Mouse (Mus musculus) intestine, embryonic 14.5 days (tissue): ENCODE data around the gene Pdss1. TPM values are rescaled to one million over a fixed set of nuclear protein-coding genes. Genes with fewer than 3 reads are reported as not detected.

Experiments used
- ATAC-seq: fragments of 200-750 bp; cut with Nextera tagmentation; replicated peaks from 2 replicates; pipeline ENCODE4 v1.8.0; 2017; ENCODE audit warnings: low read depth, moderate number of reproducible peaks, moderate TSS enrichment, moderate library complexity; ENCODE audit not compliant: low FRiP score, low TSS enrichment
- DNase-seq: peaks from one replicate; pipeline ENCODE4 v3.0.0-alpha.2; 2018; ENCODE audit warnings: low spot score
- H3K27ac ChIP-seq: fragments of 300-500 bp; sonication (generic); 2 replicates; pipeline ENCODE4 v1.5.1; 2014; ENCODE audit warnings: low read depth, mild to moderate bottlenecking, control low read depth
- H3K27me3 ChIP-seq: fragments of 300-500 bp; sonication (generic); replicated peaks from 2 replicates; pipeline ENCODE4 v1.6.1; 2014; ENCODE audit warnings: low read length, control low read depth; ENCODE audit not compliant: control insufficient read depth, insufficient read depth
- H3K36me3 ChIP-seq: fragments of 300-500 bp; sonication (generic); 2 replicates; pipeline ENCODE4 v1.6.1; 2014; ENCODE audit warnings: low read length, control low read depth; ENCODE audit not compliant: control insufficient read depth, insufficient read depth
- H3K4me1 ChIP-seq: fragments of 300-500 bp; sonication (generic); replicated peaks from 2 replicates; pipeline ENCODE4 v1.6.1; 2014; ENCODE audit warnings: low read length, control low read depth, mixed read lengths; ENCODE audit not compliant: control insufficient read depth, insufficient read depth
- H3K4me2 ChIP-seq: fragments of 300-500 bp; sonication (generic); 2 replicates; pipeline ENCODE4 v1.6.1; 2014; ENCODE audit warnings: low read length
- H3K4me3 ChIP-seq: fragments of 300-500 bp; sonication (generic); 2 replicates; pipeline ENCODE4 v1.5.1; 2014; ENCODE audit warnings: low read depth, low read length, control low read depth, mixed read lengths
- H3K9ac ChIP-seq: fragments of 300-500 bp; sonication (generic); 2 replicates; pipeline ENCODE4 v1.6.1; 2014; ENCODE audit warnings: mild to moderate bottlenecking, low read length
- H3K9me3 ChIP-seq: fragments of 300-500 bp; sonication (generic); 2 replicates; pipeline ENCODE4 v1.6.1; 2016; ENCODE audit warnings: low read length, control low read depth; ENCODE audit not compliant: control insufficient read depth
- WGBS: fragments of 180-500 bp; shearing (Covaris S2); extraction: QIAGEN DNeasy Blood & Tissue Kit; methylation state at CpG from one replicate; pipeline ENCODE4 v1.1.7; 2014; 5-methylcytosine and 5-hydroxymethylcytosine counted together
- polyA plus RNA-seq: library from polyadenylated mRNA; unstranded; fragments of >200 nt; fragmentation: Nextera tagmentation; extraction: Ambion mirVana; gene quantifications from 2 replicates; pipeline ENCODE4 v1.2.1, GENCODE M21; 2014

Pdss1 gene
- polyA plus RNA-seq, 1 experiment from 2014 or later: 29.6 TPM

- Histone ChIP-seq H3K4me1 (peaks cover 3% of the 10 kb centered on the region; the same call in 1 of the 2 replicates), H3K4me3 (no peak overlapping the region), H3K9ac (no peak overlapping the region), H3K4me2 (no peak overlapping the region), H3K27me3 (no peaks in the 10 kb centered on the region), H3K27ac (no peak overlapping the region), H3K36me3 (no peaks in the 10 kb centered on the region), H3K9me3 (no peaks in the 10 kb centered on the region)
- ATAC-seq: no peak
- WGBS: 58% methylated on average over 3 of the region's 3 CpGs
- DNase-seq: no peak
Observed at GRCm38 (mm10) chr2:22977387-22977973, 82.2 kb downstream of the Pdss1 start.

- Histone ChIP-seq H3K9ac (no peak overlapping the region), H3K27me3 (no peaks in the 10 kb centered on the region), H3K4me1 (no peaks in the 10 kb centered on the region), H3K27ac (no peak overlapping the region), H3K36me3 (no peaks in the 10 kb centered on the region), H3K4me3 (no peak overlapping the region), H3K4me2 (no peak overlapping the region), H3K9me3 (no peaks in the 10 kb centered on the region)
- WGBS: 91% methylated on average over 2 of the region's 2 CpGs
- DNase-seq (no peak), ATAC-seq (no peak)
Observed at GRCm38 (mm10) chr2:22985973-22986657, 90.8 kb downstream of the Pdss1 start.

Other genes with a start within 250 kb of the Pdss1 start
- 1.4 and 1.9 TPM in 2 replicates for gene Apbb1ip, start 121.4 kb upstream of the Pdss1 start, polyA plus RNA-seq
- gene Abi1, start 144.7 kb downstream of the Pdss1 start, polyA plus RNA-seq: 42.8 and 49.3 TPM in 2 replicates
- 23.7 and 24.2 TPM in 2 replicates for gene Acbd5, start 172.6 kb downstream of the Pdss1 start, polyA plus RNA-seq